Mouse (Mus musculus) CH12.LX (cell line): Measurements from ENCODE around the gene Sun3. TPM values are rescaled to one million over a fixed set of nuclear protein-coding genes. Genes with fewer than 3 reads are reported as not detected.
A peak's percentile ranks its signal among the peaks of the same experiment; 100 is the strongest.

ENCODE experiments used
- DNase-seq: peaks from one replicate; pipeline ENCODE4 v3.0.0-alpha.2; 2013; ENCODE audit errors: extremely low read depth
- H3K27ac ChIP-seq: 2 replicates; pipeline ENCODE4 v1.5.1; 2012; ENCODE audit warnings: low read depth, mild to moderate bottlenecking, control low read depth, moderate library complexity; ENCODE audit not compliant: insufficient read depth
- H3K27me3 ChIP-seq: replicated peaks from 2 replicates; pipeline ENCODE3; 2012; ENCODE audit warnings: inconsistent platforms
- H3K36me3 ChIP-seq, 2 experiments: replicated peaks in 1 of 2; 2 replicates each; pipeline versions ENCODE3 to v1.6.1; 2012; ENCODE audit warnings: inconsistent platforms in 1 of 2, low read length in 1 of 2, mild to moderate bottlenecking in 1 of 2, mixed read lengths in 1 of 2, moderate library complexity in 1 of 2; ENCODE audit not compliant: control insufficient read depth in 1 of 2, insufficient read depth in 1 of 2
- H3K4me1 ChIP-seq, 2 experiments: 2 replicates each; pipeline ENCODE4 v1.6.1; 2012; ENCODE audit warnings: inconsistent platforms in 1 of 2, moderate library complexity in 1 of 2; ENCODE audit not compliant: insufficient read depth in 2 of 2, control insufficient read depth in 1 of 2
- H3K4me2 ChIP-seq: 2 replicates; pipeline ENCODE4 v1.6.1; 2012; ENCODE audit warnings: low read depth, mild to moderate bottlenecking, control low read depth; ENCODE audit not compliant: poor library complexity, insufficient read depth, severe bottlenecking
- H3K4me3 ChIP-seq, 3 experiments: fragments of 150-350 bp in 1 of 3; sonication (generic) in 1 of 3; replicated peaks in 1 of 3; 2 replicates each; pipeline versions ENCODE3 to v1.5.1; 2011 to 2012; ENCODE audit warnings: low read depth in 2 of 3, low read length in 2 of 3, mild to moderate bottlenecking in 2 of 3, moderate library complexity in 2 of 3, control low read depth in 1 of 3, improper control_type of control experiment in 1 of 3, inconsistent platforms in 1 of 3, mixed read lengths in 1 of 3; ENCODE audit not compliant: poor library complexity in 1 of 3
- H3K79me2 ChIP-seq: replicated peaks from 2 replicates; pipeline ENCODE4 v1.6.1; 2012; ENCODE audit warnings: mild to moderate bottlenecking, moderate library complexity; ENCODE audit not compliant: control insufficient read depth, poor library complexity, insufficient read depth, severe bottlenecking; ENCODE audit errors: extremely low read depth
- H3K9ac ChIP-seq: 2 replicates; pipeline ENCODE4 v1.6.1; 2012; ENCODE audit warnings: low read depth, mild to moderate bottlenecking, control low read depth, moderate library complexity; ENCODE audit not compliant: insufficient read depth
- H3K9me3 ChIP-seq: replicated peaks from 2 replicates; pipeline ENCODE3; 2012; ENCODE audit warnings: low read length, inconsistent platforms, mixed read lengths
- BHLHE40 ChIP-seq: IDR thresholded peaks from 2 replicates; pipeline ENCODE4 v1.6.1; 2011; ENCODE audit warnings: mild to moderate bottlenecking, low read depth, low read length, improper control_type of control experiment
- CHD1 ChIP-seq: IDR thresholded peaks from 2 replicates; pipeline ENCODE4 v1.6.1; 2012; ENCODE audit warnings: low read depth, low read length, improper control_type of control experiment, inconsistent platforms
- CHD2 ChIP-seq: IDR thresholded peaks from 2 replicates; pipeline ENCODE4 v1.6.1; 2011; ENCODE audit warnings: low read length, improper control_type of control experiment
- CTCF ChIP-seq, 2 experiments: IDR thresholded peaks in 1 of 2; conservative IDR thresholded peaks in 1 of 2; 2 replicates each; pipeline ENCODE4 v1.5.1; 2011 to 2012; ENCODE audit warnings: low read depth in 2 of 2, low read length in 2 of 2, improper control_type of control experiment in 1 of 2, inconsistent platforms in 1 of 2, mild to moderate bottlenecking in 1 of 2, moderate library complexity in 1 of 2
- E2F4 ChIP-seq: IDR thresholded peaks from 2 replicates; pipeline ENCODE4 v1.6.1; 2011; ENCODE audit warnings: low read depth, low read length, improper control_type of control experiment; ENCODE audit not compliant: insufficient replicate concordance
- ELF1 ChIP-seq: IDR thresholded peaks from 2 replicates; pipeline ENCODE4 v1.6.1; 2014; ENCODE audit warnings: low read depth, mild to moderate bottlenecking, inconsistent platforms, low read length, improper control_type of control experiment
- EP300 ChIP-seq: IDR thresholded peaks from 2 replicates; pipeline ENCODE4 v1.6.1; 2011; ENCODE audit warnings: low read length, improper control_type of control experiment
- ETS1 ChIP-seq: conservative IDR thresholded peaks from 2 replicates; pipeline ENCODE4 v1.6.1; 2012; ENCODE audit warnings: low read depth, mild to moderate bottlenecking, inconsistent platforms, low read length, improper control_type of control experiment, moderate library complexity
- HCFC1 ChIP-seq: IDR thresholded peaks from 2 replicates; pipeline ENCODE4 v1.6.1; 2012; ENCODE audit warnings: low read depth, mild to moderate bottlenecking, inconsistent platforms, low read length, improper control_type of control experiment
- IRF4 ChIP-seq: IDR thresholded peaks from 2 replicates; pipeline ENCODE4 v1.6.1; 2014; ENCODE audit warnings: low read depth, mild to moderate bottlenecking, inconsistent platforms, low read length, improper control_type of control experiment
- JUND ChIP-seq: conservative IDR thresholded peaks from 2 replicates; pipeline ENCODE4 v1.6.1; 2011; ENCODE audit warnings: low read depth, low read length, improper control_type of control experiment
- KAT2A ChIP-seq: IDR thresholded peaks from 2 replicates; pipeline ENCODE4 v1.6.1; 2012; ENCODE audit warnings: low read length, improper control_type of control experiment, inconsistent platforms; ENCODE audit not compliant: insufficient replicate concordance
- MAFK ChIP-seq: IDR thresholded peaks from 2 replicates; pipeline ENCODE4 v1.6.1; 2011; ENCODE audit warnings: low read length, improper control_type of control experiment; ENCODE audit not compliant: insufficient replicate concordance
- MAX ChIP-seq: IDR thresholded peaks from 2 replicates; pipeline ENCODE4 v1.6.1; 2011; ENCODE audit warnings: low read length, improper control_type of control experiment
- MAZ ChIP-seq: IDR thresholded peaks from 2 replicates; pipeline ENCODE4 v1.6.1; 2012; ENCODE audit warnings: low read depth, mild to moderate bottlenecking, inconsistent platforms, low read length, improper control_type of control experiment, moderate library complexity
- MEF2A ChIP-seq: IDR thresholded peaks from 2 replicates; pipeline ENCODE4 v1.6.1; 2014; ENCODE audit warnings: low read depth, mild to moderate bottlenecking, inconsistent platforms, low read length, improper control_type of control experiment, borderline replicate concordance
- MYC ChIP-seq: IDR thresholded peaks from 2 replicates; pipeline ENCODE4 v1.6.1; 2011; ENCODE audit warnings: low read depth, mild to moderate bottlenecking, improper control_type of control experiment, low read length
- POLR2A ChIP-seq: IDR thresholded peaks from 2 replicates; pipeline ENCODE4 v1.6.1; 2011; ENCODE audit warnings: low read depth, mild to moderate bottlenecking, improper control_type of control experiment, low read length
- POLR2AphosphoS2 ChIP-seq: IDR thresholded peaks from 2 replicates; pipeline ENCODE4 v1.6.1; 2011; ENCODE audit warnings: low read depth, low read length, improper control_type of control experiment
- RAD21 ChIP-seq: IDR thresholded peaks from 2 replicates; pipeline ENCODE4 v1.6.1; 2011; ENCODE audit warnings: low read depth, mild to moderate bottlenecking, low read length, improper control_type of control experiment, moderate library complexity
- RCOR1 ChIP-seq: conservative IDR thresholded peaks from 2 replicates; pipeline ENCODE4 v1.6.1; 2012; ENCODE audit warnings: low read depth, mild to moderate bottlenecking, inconsistent platforms, low read length, improper control_type of control experiment
- SIN3A ChIP-seq: IDR thresholded peaks from 2 replicates; pipeline ENCODE4 v1.6.1; 2012; ENCODE audit warnings: low read length, improper control_type of control experiment, inconsistent platforms
- SMC3 ChIP-seq: IDR thresholded peaks from 2 replicates; pipeline ENCODE4 v1.6.1; 2011; ENCODE audit warnings: low read depth, low read length, improper control_type of control experiment
- TBP ChIP-seq: conservative IDR thresholded peaks from 2 replicates; pipeline ENCODE4 v1.6.1; 2011; ENCODE audit warnings: low read depth, low read length, improper control_type of control experiment
- TCF12 ChIP-seq: IDR thresholded peaks from 2 replicates; pipeline ENCODE4 v1.6.1; 2014; ENCODE audit warnings: low read depth, mild to moderate bottlenecking, inconsistent platforms, low read length, improper control_type of control experiment
- UBTF ChIP-seq: IDR thresholded peaks from 2 replicates; pipeline ENCODE4 v1.6.1; 2012; ENCODE audit warnings: low read depth, mild to moderate bottlenecking, inconsistent platforms, low read length, improper control_type of control experiment, moderate library complexity
- USF1 ChIP-seq: IDR thresholded peaks from 2 replicates; pipeline ENCODE4 v1.6.1; 2014; ENCODE audit warnings: low read depth, mild to moderate bottlenecking, inconsistent platforms, low read length, improper control_type of control experiment
- USF2 ChIP-seq: conservative IDR thresholded peaks from 2 replicates; pipeline ENCODE4 v1.6.1; 2011; ENCODE audit warnings: low read depth, low read length, improper control_type of control experiment
- ZC3H11A ChIP-seq: IDR thresholded peaks from 2 replicates; pipeline ENCODE4 v1.6.1; 2012; ENCODE audit warnings: low read depth, mild to moderate bottlenecking, inconsistent platforms, low read length, improper control_type of control experiment
- ZKSCAN1 ChIP-seq: IDR thresholded peaks from 2 replicates; pipeline ENCODE4 v1.6.1; 2012; ENCODE audit warnings: low read depth, inconsistent platforms, low read length, improper control_type of control experiment, borderline replicate concordance
- ZMIZ1 ChIP-seq: IDR thresholded peaks from 2 replicates; pipeline ENCODE4 v1.6.1; 2012; ENCODE audit warnings: low read depth, mild to moderate bottlenecking, inconsistent platforms, low read length, improper control_type of control experiment
- dilution Hi-C: fragments of 300-500 bp; cut with MboI; formaldehyde crosslinking; loops from 2 replicates; pipeline ENCODE4 v1.14.3; 2020; ENCODE audit warnings: low sequenced_read_pairs; ENCODE audit not compliant: extremely low pct_unique_long_range_greater_than_20kb, extremely low pct_ligation_motif_present
- in situ Hi-C: fragments of 300-500 bp; cut with MboI; formaldehyde crosslinking; loops from 3 replicates; pipeline ENCODE4 v1.14.3; 2019; ENCODE audit warnings: low sequenced_read_pairs, low pct_ligation_motif_present, low pct_unique_long_range_greater_than_20kb, mixed read lengths
- polyA plus RNA-seq: library from polyadenylated mRNA; unstranded; fragments of >175 nt; gene quantifications from 2 replicates; pipeline ENCODE4 v1.2.1, GENCODE M21; 2012; ENCODE audit warnings: low read depth; ENCODE audit not compliant: insufficient read length
- total RNA-seq, 2 experiments: library from RNA; depleted of rRNA; stranded (reverse); fragments of 300-350 nt in 1 of 2; fragments of >200 nt in 1 of 2; gene quantifications; 2 replicates each; pipeline ENCODE4 v1.2.3; 2012 to 2014

Gene Sun3
- total and polyA plus RNA-seq, 3 experiments, result not detected

DNA sequence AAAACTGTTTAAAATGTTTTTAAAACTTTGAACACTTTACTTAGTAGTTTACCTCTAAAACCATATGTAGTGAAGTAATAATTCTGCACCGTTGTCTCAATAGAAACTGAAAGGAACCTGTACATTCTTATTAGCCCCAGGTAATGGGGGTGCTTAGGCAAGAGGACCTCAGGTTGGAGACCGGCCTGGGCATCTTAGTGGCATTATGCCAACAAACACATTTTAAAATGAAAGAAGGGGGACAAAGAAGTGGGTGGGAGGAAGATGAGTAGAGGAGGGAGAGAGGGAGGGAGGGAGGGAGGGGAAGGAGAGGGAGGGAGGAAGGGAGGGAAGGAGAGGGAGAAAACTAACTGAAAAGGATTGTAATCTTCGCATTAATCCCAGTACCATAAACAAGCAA, 37.4 kb downstream of the Sun3 start:
- H3K4me1 ChIP-seq, result peaks cover 4 to 23% of the 10 kb centered on the region in 2 experiments; a peak in 3 of 4 replicates
- H3K27ac ChIP-seq, result no peak overlapping the region
- peaks cover 39% of the 10 kb centered on the region for H3K27me3 ChIP-seq
- dilution Hi-C loops, result no loop called here
- in situ Hi-C loops, result no loop called here
- peak overlapping the region; percentile 77 to 87 (median 86) for H3K4me3 ChIP-seq
- TF ChIP-seq ZMIZ1 (no peak), JUND (no peak), HCFC1 (no peak), ZKSCAN1 (no peak), POLR2AphosphoS2 (no peak), UBTF (no peak), POLR2A (no peak), SIN3A (no peak), TBP (no peak), CHD1 (no peak), E2F4 (no peak), USF1 (no peak), MAFK (no peak), RAD21 (no peak), ETS1 (no peak), MYC (no peak), MAX (no peak), CTCF (conservative IDR thresholded peaks at IDR 0.05 in 1 of 2, IDR thresholded peaks at IDR 0.05 in 1 of 2; ENCODE audit: low read depth in 2 of 2, low read length in 2 of 2) (no peak), KAT2A (no peak)
- TF ChIP-seq, all 38 proteins: peak for 0
- Histone ChIP-seq H3K79me2 (peaks cover 14% of the 10 kb centered on the region), H3K9ac (peak overlapping the region; percentile 65; the same call in 1 of the 2 replicates), H3K36me3 (peaks cover 16 to 26% of the 10 kb centered on the region in 2 experiments), H3K9me3 (no peaks in the 10 kb centered on the region), H3K4me2 (peak overlapping the region; percentile 41)
- no peak for DNase-seq

DNA sequence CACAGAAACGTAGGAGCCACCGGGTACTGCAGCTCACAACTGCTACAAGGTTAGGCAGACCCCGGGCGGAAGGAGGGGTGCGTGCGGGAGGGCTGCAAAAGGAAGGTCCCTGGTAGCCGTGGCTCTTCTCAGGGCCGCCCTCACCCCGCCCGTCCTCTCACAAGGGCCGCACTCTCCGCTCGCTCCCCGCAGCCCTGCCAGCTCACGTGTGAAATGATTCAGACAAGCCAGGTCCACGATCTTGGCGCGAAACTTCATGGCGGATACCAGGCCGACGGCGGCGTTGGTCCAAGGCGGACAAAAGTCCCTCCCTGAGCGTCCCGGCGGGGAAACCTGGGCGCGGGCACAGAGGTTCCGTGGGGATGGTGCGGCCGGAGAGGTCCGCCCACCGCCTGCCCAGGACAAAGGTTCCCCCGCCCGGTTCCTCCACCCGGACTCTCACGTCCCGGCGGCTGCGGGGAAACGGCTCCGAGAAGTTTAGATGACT, 37.9 kb downstream of the Sun3 start, which contains the start of gene Hus1:
TSS of gene Hus1 (minus strand) at position 339 of the 487 bp plus-strand sequence.
- peaks cover 19 to 30% of the 10 kb centered on the region in 2 experiments for H3K36me3 ChIP-seq
- peaks cover 4 to 23% of the 10 kb centered on the region in 2 experiments; a peak in 3 of 4 replicates for H3K4me1 ChIP-seq
- no peaks in the 10 kb centered on the region for H3K9me3 ChIP-seq
- H3K4me3 ChIP-seq, result peak within 1 kb of the TSS; percentile 77 to 87 (median 86)
- H3K27ac ChIP-seq, result peak within 1 kb of the TSS; percentile 73
- in situ Hi-C loops, result no loop called here
- peak; percentile 83 for DNase-seq
- peak within 1 kb of the TSS; percentile 65 for H3K9ac ChIP-seq
- dilution Hi-C loops, result no loop called here
- peak within 1 kb of the TSS; percentile 91 for H3K4me2 ChIP-seq
- peaks cover 14% of the 10 kb centered on the region for H3K79me2 ChIP-seq
- peaks cover 35% of the 10 kb centered on the region for H3K27me3 ChIP-seq
- TF ChIP-seq BHLHE40 (peak; percentile 89), HCFC1 (peak; percentile 93), IRF4 (peak; percentile 70), MAX (peak; percentile 75; the same call in 1 of the 2 replicates), CHD2 (0 out of 2 replicates have a peak, but pooled peaks have one; percentile 28), CHD1 (no peak), MAFK (no peak), RCOR1 (peak; percentile 54; the same call in 1 of the 2 replicates), ELF1 (peak; percentile 74; the same call in 1 of the 2 replicates), EP300 (no peak), E2F4 (peak; percentile 84; the same call in 1 of the 2 replicates), MEF2A (peak; percentile 70; the same call in 1 of the 2 replicates), TCF12 (peak; percentile 96), UBTF (peak; percentile 98), ZC3H11A (no peak), SIN3A (peak; percentile 93), SMC3 (no peak), TBP (peak; percentile 78), USF2 (no peak), MAZ (peak; percentile 84), MYC (peak; percentile 57)
